Mouse (Mus musculus) mesoderm, embryonic 11.5 days (tissue): ENCODE measurements around the gene Gm5483.
"Not testable (repeated sequence)": the region's sequence is repeated elsewhere in the genome, so short reads cannot be mapped to it uniquely, and the experiment has no call there.

Source experiments
- DNase-seq: peaks from one replicate; pipeline ENCODE4 v3.0.0-alpha.2; 2012; ENCODE audit warnings: low read depth, low spot score

The Gm5483 gene

GRCm38 (mm10) chr16:36183912-36184311, at the start of gene Gm5483:
Gene Gm5483, plus strand, starts transcription at chr16:36184212.
- DNase-seq = not testable (repeated sequence)

DNA sequence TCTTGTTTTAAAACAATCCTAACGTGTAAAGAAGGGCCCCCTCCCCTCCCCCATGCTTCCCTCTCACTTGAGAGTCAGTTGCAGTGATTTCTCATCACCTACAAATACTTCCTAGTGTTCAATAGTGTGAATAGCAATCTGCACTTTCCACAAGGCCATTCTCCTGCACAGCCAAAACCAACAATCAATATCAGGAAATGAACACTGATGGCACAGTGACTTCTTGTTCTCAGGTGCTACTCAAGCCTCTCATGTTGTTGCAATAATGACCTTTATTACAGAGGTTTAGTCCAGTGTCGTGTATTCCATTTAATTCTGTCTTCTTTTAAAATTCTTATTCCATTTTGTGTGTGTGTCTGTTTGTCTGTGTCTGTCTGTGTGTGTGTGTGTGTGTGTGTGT, 45.8 kb upstream of the Gm5483 start:
- DNase-seq = no peak

DNA sequence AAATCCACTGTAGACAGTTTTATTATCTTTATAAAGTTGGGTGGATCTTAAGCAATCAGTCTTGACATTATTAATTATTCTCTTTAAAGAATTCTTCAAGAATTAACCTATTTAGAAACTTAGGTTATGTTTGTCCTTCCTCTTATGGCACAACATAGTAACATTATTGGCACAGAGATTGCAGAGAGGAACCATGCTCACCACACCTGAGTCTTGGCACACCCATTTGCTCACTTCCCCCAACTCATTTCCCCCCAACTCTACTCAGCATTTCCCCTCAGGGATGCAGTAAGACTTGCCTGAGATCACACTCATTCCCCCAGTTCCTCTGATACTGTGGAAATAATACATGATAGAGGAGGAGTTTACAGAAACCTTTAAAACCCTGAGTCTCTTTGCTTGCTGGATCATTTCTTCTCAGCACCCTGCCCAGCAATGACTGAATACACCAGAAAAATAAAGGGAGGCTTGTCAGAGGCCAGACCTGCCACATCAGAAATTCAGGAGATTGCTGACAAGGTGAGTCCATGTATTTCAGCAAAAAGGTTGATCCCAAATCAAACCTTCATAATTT, 27.5 kb upstream of the Gm5483 start, which contains the start of gene Stfa2l1:
Gene Stfa2l1, plus strand, starts transcription at position 410 of the 574 bp plus-strand sequence.
- no peak for DNase-seq

GRCm38 (mm10) chr16:36167841-36168240, 16.2 kb upstream of the Gm5483 start:
- not testable (repeated sequence) for DNase-seq

GRCm38 (mm10) chr16:36176108-36176507, 7.9 kb upstream of the Gm5483 start:
- no peak for DNase-seq

DNA sequence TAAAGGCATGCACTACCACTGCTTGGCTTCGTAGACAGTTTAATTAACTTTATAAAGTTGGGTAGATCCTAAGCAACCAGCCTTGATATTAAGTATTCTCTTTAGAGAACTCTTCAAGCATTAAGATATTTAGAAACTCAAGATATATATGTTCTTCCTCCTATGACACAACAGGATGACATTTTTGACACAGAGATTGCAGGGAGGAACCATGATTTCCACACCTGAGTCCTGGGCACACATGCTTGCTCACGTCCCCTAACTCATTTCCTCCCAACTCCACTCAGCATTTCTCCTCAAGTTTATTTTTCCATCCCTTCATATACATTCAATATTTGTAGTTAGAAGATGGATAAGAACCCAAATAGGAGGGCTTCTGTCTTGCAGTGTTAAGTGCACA, 4.1 kb upstream of the Gm5483 start:
- DNase-seq = no peak

DNA sequence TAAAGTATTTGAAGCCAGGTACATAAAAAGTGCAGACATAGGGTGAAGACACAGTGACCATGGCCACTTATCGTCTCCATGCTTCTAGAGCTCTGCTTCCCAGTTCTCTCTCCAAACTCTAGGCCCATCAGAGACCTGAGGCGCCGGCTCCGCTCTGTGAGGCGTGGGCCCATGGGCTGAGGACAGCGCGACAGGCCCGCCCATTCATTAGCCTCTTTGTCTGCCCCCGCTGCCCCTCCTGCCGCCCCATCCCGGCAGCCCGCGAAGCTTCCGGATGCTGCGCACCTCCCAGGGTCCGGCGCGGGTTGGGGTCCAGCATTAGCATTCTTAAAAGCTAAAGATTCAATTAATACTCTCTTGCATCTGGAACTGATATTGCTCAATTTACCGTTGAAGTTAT, 15.2 kb downstream of the Gm5483 start:
- DNase-seq = peak; percentile 1

DNA sequence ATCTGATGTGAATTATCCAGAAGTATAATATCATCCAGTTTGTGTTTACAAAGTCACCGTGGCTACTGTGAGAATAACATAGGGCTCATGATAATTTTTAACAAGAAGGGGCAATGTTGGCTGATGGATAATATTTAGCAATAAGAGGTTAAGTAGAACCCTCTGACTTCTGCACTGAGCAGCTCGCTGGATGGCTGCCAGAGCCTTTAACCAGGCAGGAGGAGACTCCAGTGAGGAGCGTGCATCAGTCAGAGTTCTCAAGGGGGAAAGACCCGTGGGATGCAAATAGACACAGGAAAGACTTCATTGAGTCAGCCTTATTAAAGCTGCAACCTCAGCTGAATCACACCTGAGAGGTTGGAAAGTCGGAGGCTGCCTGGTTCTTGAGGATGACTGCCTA, 19.8 kb downstream of the Gm5483 start:
- no peak for DNase-seq

DNA sequence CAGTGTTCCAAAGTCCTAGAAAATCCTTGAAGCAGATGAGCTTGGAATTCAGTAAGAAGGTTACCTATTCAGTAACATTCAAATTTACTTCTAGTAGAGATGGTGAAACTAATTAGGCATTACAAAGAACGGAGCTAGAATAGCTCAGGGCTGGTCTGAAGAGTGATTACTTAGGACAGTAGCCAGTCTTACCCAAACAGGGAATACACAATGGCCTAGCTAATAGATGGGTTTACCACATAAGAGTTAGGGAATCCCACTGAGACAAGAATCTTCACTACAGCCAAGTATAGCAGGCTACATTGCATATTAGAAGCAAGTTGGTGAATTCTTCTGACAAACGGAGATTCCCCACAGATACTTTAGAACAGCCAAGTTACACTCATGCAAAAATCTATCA, 21.7 kb downstream of the Gm5483 start:
- not testable (repeated sequence) for DNase-seq

GRCm38 (mm10) chr16:36209967-36210453, 26.0 kb downstream of the Gm5483 start, which contains the start of gene Gm5416:
Gene Gm5416, plus strand, starts transcription at chr16:36210403.
- DNase-seq = no peak

- not testable (repeated sequence) for DNase-seq
Observed at GRCm38 (mm10) chr16:36221168-36221567, 37.2 kb downstream of the Gm5483 start, which contains the start of gene 2010005H15Rik. Gene 2010005H15Rik, plus strand, starts transcription at chr16:36221468.
